Comparison of ENCODE assay signal across 16 mouse cellular contexts in the genomic region with DNA sequence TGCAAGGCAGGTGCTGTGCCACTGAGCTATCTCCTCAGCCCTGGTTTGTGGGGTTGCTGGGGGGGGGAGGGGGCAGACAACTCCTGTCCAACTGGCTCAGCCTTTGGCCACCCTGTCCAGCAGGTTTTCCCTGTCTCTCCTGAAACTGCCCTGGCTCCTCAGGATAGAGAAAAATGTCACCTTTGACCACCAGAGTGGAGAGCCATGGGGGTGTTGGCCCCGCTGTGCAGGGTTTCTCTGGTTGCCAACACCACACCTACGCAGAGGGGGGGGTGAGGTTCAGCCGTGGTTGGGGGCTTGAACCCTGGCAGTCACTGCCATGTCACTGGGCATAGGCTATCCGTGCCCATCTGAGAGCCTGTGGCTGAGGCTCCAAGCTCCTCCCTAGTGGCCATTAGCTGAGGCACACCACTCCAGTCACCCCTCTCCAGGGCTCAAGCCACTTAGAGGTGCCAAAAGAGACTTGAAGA. TPM values are rescaled to one million over a fixed set of nuclear protein-coding genes. Genes with fewer than 3 reads are reported as not detected.
DNase-seq lines count a peak whose midpoint lies in the region; ATAC-seq and TF ChIP-seq lines count a peak whose summit lies in the region.
"Had no signal": no experiment of that assay in that cellular context is flagged by ENCODE, and none has a peak within 500 bp of the region (broad histone marks: within the 10 kb centered on the region; RNA-seq: fewer than 3 reads in every experiment).

No protein-coding gene starts in this region.

- peak; percentile 52 for DNase-seq in kidney, adult 11 months
- no peak for DNase-seq in kidney, postnatal 0 days (ENCODE audit: low spot score)
- DNase-seq in embryo, embryonic 10.5 days (ENCODE audit: low spot score): no peak
- no peak for DNase-seq in left cerebral cortex, postnatal 4 days
- DNase-seq: heart, postnatal 4 days had no signal

- no peaks in the 10 kb centered on the region; the same call in 1 of the 2 replicates for H3K4me1 ChIP-seq in kidney, embryonic 14.5 days (ENCODE audit: control insufficient read depth, insufficient read depth, low read length)
- H3K4me1 ChIP-seq in kidney, postnatal 0 days (replicated peaks; ENCODE audit: insufficient read depth, low read length): no peaks in the 10 kb centered on the region
- H3K4me1 ChIP-seq: midbrain, embryonic 12.5 days; neural tube, embryonic 12.5 days had no signal

- WGBS in kidney, embryonic 14.5 days: 64% methylated on average over 4 of the region's 4 CpGs
- WGBS in kidney, postnatal 0 days: 70% methylated on average over 4 of the region's 4 CpGs

- intact Hi-C loops in left cerebral cortex, postnatal 4 days (cut with DNase I): loop anchor here (5.0 kb wide), 1 partner anchor 188 kb away; no protein-coding TSS in a partner anchor

- peaks cover 4% of the 10 kb centered on the region; the same call in 1 of the 2 replicates for H3K36me3 ChIP-seq in kidney, embryonic 14.5 days (ENCODE audit: control insufficient read depth, insufficient read depth, low read length)
- no peaks in the 10 kb centered on the region for H3K36me3 ChIP-seq in kidney, postnatal 0 days (ENCODE audit: insufficient read depth, low read length)
- H3K36me3 ChIP-seq: heart, embryonic 10.5 days; liver, embryonic 12.5 days; midbrain, embryonic 12.5 days; neural tube, embryonic 12.5 days had no signal

- H3K27ac ChIP-seq in kidney, embryonic 14.5 days (ENCODE audit: low read depth, low read length): no peak overlapping the region
- H3K27ac ChIP-seq in kidney, postnatal 0 days: no peak overlapping the region
- H3K27ac ChIP-seq: heart, embryonic 10.5 days; liver, embryonic 12.5 days; midbrain, embryonic 12.5 days; neural tube, embryonic 12.5 days had no signal

- no peak overlapping the region for H3K4me3 ChIP-seq in kidney, embryonic 14.5 days (ENCODE audit: low read length)
- H3K4me3 ChIP-seq in kidney, postnatal 0 days (replicated peaks; ENCODE audit: low read depth, low read length): no peak overlapping the region
- H3K4me3 ChIP-seq: heart, embryonic 10.5 days; liver, embryonic 12.5 days; midbrain, embryonic 12.5 days; neural tube, embryonic 12.5 days had no signal

- no peak for ATAC-seq in kidney, embryonic 14.5 days (ENCODE audit: low FRiP score, low TSS enrichment)
- ATAC-seq in granulocyte monocyte progenitor cell, adult 5-6 weeks (replicated peaks; ENCODE audit: poor library complexity, severe bottlenecking): peak; percentile 30; the same call in 1 of the 2 replicates
- ATAC-seq in kidney, postnatal 0 days (replicated peaks; ENCODE audit: low FRiP score, low read depth): peak; percentile 56
- 0 out of 2 replicates have a peak, but pooled peaks have one; percentile 19 for ATAC-seq in megakaryocyte-erythroid progenitor cell, adult 5-6 weeks (replicated peaks; ENCODE audit: low FRiP score, low TSS enrichment, poor library complexity, severe bottlenecking)
- no peak for ATAC-seq in megakaryocyte progenitor cell, adult 5-6 weeks (replicated peaks; ENCODE audit: poor library complexity)
- ATAC-seq: liver, embryonic 12.5 days had no signal

- H3K27me3 ChIP-seq in kidney, embryonic 14.5 days (ENCODE audit: control insufficient read depth, insufficient read depth, low read length): peaks cover 7% of the 10 kb centered on the region; the same call in 1 of the 2 replicates
- H3K27me3 ChIP-seq in kidney, postnatal 0 days (ENCODE audit: insufficient read depth, low read length): no peaks in the 10 kb centered on the region

- no peak overlapping the region for H3K4me2 ChIP-seq in kidney, embryonic 14.5 days (replicated peaks; ENCODE audit: low read depth, low read length)
- no peak overlapping the region for H3K4me2 ChIP-seq in kidney, postnatal 0 days (ENCODE audit: low read length)
- H3K4me2 ChIP-seq: liver, embryonic 12.5 days; midbrain, embryonic 12.5 days; neural tube, embryonic 12.5 days had no signal

- H3K9ac ChIP-seq in kidney, embryonic 14.5 days (ENCODE audit: low read depth, low read length): no peak overlapping the region
- 0 out of 2 replicates have a peak overlapping the region, but pooled peaks have one; percentile 4 for H3K9ac ChIP-seq in kidney, postnatal 0 days (ENCODE audit: low read depth, low read length)
- H3K9ac ChIP-seq: liver, embryonic 12.5 days; midbrain, embryonic 12.5 days; neural tube, embryonic 12.5 days had no signal

- no peak for TF ChIP-seq CTCF in kidney, postnatal 0 days (IDR thresholded peaks at IDR 0.05; ENCODE audit: low read depth)

- H3K9me3 ChIP-seq in kidney, embryonic 14.5 days (ENCODE audit: control insufficient read depth, low read length): no peaks in the 10 kb centered on the region
- H3K9me3 ChIP-seq in kidney, postnatal 0 days (replicated peaks; ENCODE audit: low read length): no peaks in the 10 kb centered on the region
- H3K9me3 ChIP-seq: heart, embryonic 10.5 days; liver, embryonic 12.5 days; midbrain, embryonic 12.5 days; neural tube, embryonic 12.5 days had no signal

RNA-seq across cellular contexts. Expression of a gene that starts 12.5 kb away (rescaled TPM):
- 23.6 and 38.1 TPM in 2 replicates for polyA plus RNA-seq in kidney, embryonic 14.5 days (2014; fragmentation: Nextera tagmentation; extraction: Ambion mirVana)
- total RNA-seq in granulocyte monocyte progenitor cell, adult 5-6 weeks (2014; fragmentation: Nextera tagmentation): not detected in 2 replicates
- 0.15 TPM in 1 of 2 replicates, not detected in the other for total RNA-seq in granulocyte monocyte progenitor cell, adult 5-6 weeks (2017)
- polyA plus RNA-seq in kidney, postnatal 0 days (2015; fragmentation: Nextera tagmentation; extraction: Ambion mirVana): 62.3 and 62.7 TPM in 2 replicates
- total RNA-seq in megakaryocyte-erythroid progenitor cell, adult 5-6 weeks (2014; fragmentation: Nextera tagmentation): not detected in 2 replicates
- total RNA-seq in megakaryocyte-erythroid progenitor cell, adult 5-6 weeks (2017): 0.42 TPM in 1 of 2 replicates, not detected in the other
- total RNA-seq in megakaryocyte progenitor cell, adult 5-6 weeks (2015): 0.20 and 0.44 TPM in 2 replicates
- total RNA-seq in megakaryocyte progenitor cell, adult 5-6 weeks (2017): 0.14 TPM in 1 of 2 replicates, not detected in the other
- under 1 TPM; 0.26 to 0.83 TPM for total RNA-seq in left cerebral cortex, postnatal 4 days (2021)
- total RNA-seq: gastrocnemius, adult 18-20 months; heart, postnatal 4 days had no signal

RNA-seq across cellular contexts. Expression of a gene that starts 19.9 kb away (rescaled TPM):
- 0.28 and 0.94 TPM in 2 replicates for polyA plus RNA-seq in kidney, embryonic 14.5 days (2014; fragmentation: Nextera tagmentation; extraction: Ambion mirVana)
- not detected in 2 replicates for total RNA-seq in granulocyte monocyte progenitor cell, adult 5-6 weeks (2014; fragmentation: Nextera tagmentation)
- not detected in 2 replicates for total RNA-seq in granulocyte monocyte progenitor cell, adult 5-6 weeks (2017)
- 1.0 and 1.5 TPM in 2 replicates for polyA plus RNA-seq in kidney, postnatal 0 days (2015; fragmentation: Nextera tagmentation; extraction: Ambion mirVana)
- total RNA-seq in megakaryocyte-erythroid progenitor cell, adult 5-6 weeks (2014; fragmentation: Nextera tagmentation): not detected in 2 replicates
- total RNA-seq in megakaryocyte-erythroid progenitor cell, adult 5-6 weeks (2017): not detected in 2 replicates
- total RNA-seq in megakaryocyte progenitor cell, adult 5-6 weeks (2015): not detected in 2 replicates
- total RNA-seq in megakaryocyte progenitor cell, adult 5-6 weeks (2017): not detected in 2 replicates
- total RNA-seq in left cerebral cortex, postnatal 4 days (2021): not detected
- total RNA-seq: gastrocnemius, adult 18-20 months; heart, postnatal 4 days; layer of hippocampus, adult 18-20 months; left cerebral cortex, postnatal 10 days had no signal
- polyA plus RNA-seq: liver, embryonic 12.5 days; midbrain, embryonic 12.5 days; neural tube, embryonic 12.5 days had no signal

RNA-seq across cellular contexts. Expression of a gene that starts 21.4 kb away (rescaled TPM):
- 0.23 and 0.61 TPM in 2 replicates for polyA plus RNA-seq in kidney, embryonic 14.5 days (2014; fragmentation: Nextera tagmentation; extraction: Ambion mirVana)
- total RNA-seq in granulocyte monocyte progenitor cell, adult 5-6 weeks (2014; fragmentation: Nextera tagmentation): not detected in 2 replicates
- total RNA-seq in granulocyte monocyte progenitor cell, adult 5-6 weeks (2017): 0.26 and 0.65 TPM in 2 replicates
- polyA plus RNA-seq in kidney, postnatal 0 days (2015; fragmentation: Nextera tagmentation; extraction: Ambion mirVana): 3.5 and 3.6 TPM in 2 replicates
- total RNA-seq in megakaryocyte-erythroid progenitor cell, adult 5-6 weeks (2014; fragmentation: Nextera tagmentation): not detected in 2 replicates
- not detected in 2 replicates for total RNA-seq in megakaryocyte-erythroid progenitor cell, adult 5-6 weeks (2017)
- total RNA-seq in megakaryocyte progenitor cell, adult 5-6 weeks (2015): not detected in 2 replicates
- total RNA-seq in megakaryocyte progenitor cell, adult 5-6 weeks (2017): not detected in 2 replicates
- 10 to 100 TPM; 20.4 to 23.9 TPM for total RNA-seq in left cerebral cortex, postnatal 4 days (2021)
- total RNA-seq: gastrocnemius, adult 18-20 months; heart, postnatal 4 days had no signal

RNA-seq across cellular contexts. Expression of a gene that starts 38.9 kb away (rescaled TPM):
- polyA plus RNA-seq in kidney, embryonic 14.5 days (2014; fragmentation: Nextera tagmentation; extraction: Ambion mirVana): 7.1 and 13.3 TPM in 2 replicates
- 11.3 and 14.8 TPM in 2 replicates for total RNA-seq in granulocyte monocyte progenitor cell, adult 5-6 weeks (2014; fragmentation: Nextera tagmentation)
- 17.2 and 21.1 TPM in 2 replicates for total RNA-seq in granulocyte monocyte progenitor cell, adult 5-6 weeks (2017)
- polyA plus RNA-seq in kidney, postnatal 0 days (2015; fragmentation: Nextera tagmentation; extraction: Ambion mirVana): 13.4 and 15.0 TPM in 2 replicates
- 9.0 and 13.1 TPM in 2 replicates for total RNA-seq in megakaryocyte-erythroid progenitor cell, adult 5-6 weeks (2014; fragmentation: Nextera tagmentation)
- total RNA-seq in megakaryocyte-erythroid progenitor cell, adult 5-6 weeks (2017): 6.5 and 12.4 TPM in 2 replicates
- total RNA-seq in megakaryocyte progenitor cell, adult 5-6 weeks (2015): 7.2 and 7.6 TPM in 2 replicates
- 18.8 and 20.0 TPM in 2 replicates for total RNA-seq in megakaryocyte progenitor cell, adult 5-6 weeks (2017)
- 10 to 100 TPM; 29.3 to 31.3 TPM for total RNA-seq in left cerebral cortex, postnatal 4 days (2021)

RNA-seq across cellular contexts. Expression of a gene that starts 41.0 kb away (rescaled TPM):
- polyA plus RNA-seq in kidney, embryonic 14.5 days (2014; fragmentation: Nextera tagmentation; extraction: Ambion mirVana): 21.4 and 24.5 TPM in 2 replicates
- 18.6 and 22.0 TPM in 2 replicates for total RNA-seq in granulocyte monocyte progenitor cell, adult 5-6 weeks (2014; fragmentation: Nextera tagmentation)
- total RNA-seq in granulocyte monocyte progenitor cell, adult 5-6 weeks (2017): 57.1 and 60.6 TPM in 2 replicates
- polyA plus RNA-seq in kidney, postnatal 0 days (2015; fragmentation: Nextera tagmentation; extraction: Ambion mirVana): 15.1 and 16.8 TPM in 2 replicates
- total RNA-seq in megakaryocyte-erythroid progenitor cell, adult 5-6 weeks (2014; fragmentation: Nextera tagmentation): 10.3 and 21.8 TPM in 2 replicates
- total RNA-seq in megakaryocyte-erythroid progenitor cell, adult 5-6 weeks (2017): 39.6 and 52.1 TPM in 2 replicates
- total RNA-seq in megakaryocyte progenitor cell, adult 5-6 weeks (2015): 32.6 and 34.6 TPM in 2 replicates
- total RNA-seq in megakaryocyte progenitor cell, adult 5-6 weeks (2017): 86.0 and 87.8 TPM in 2 replicates
- total RNA-seq in left cerebral cortex, postnatal 4 days (2021): 10 to 100 TPM; 25.0 to 25.1 TPM

Comparison
In these comparisons a context has a peak if more than half of its experiments do, and no peak if none do; other contexts are left out.
1. ATAC-seq: peak in granulocyte monocyte progenitor cell, adult 5-6 weeks (single experiment), kidney, postnatal 0 days (single experiment) and megakaryocyte-erythroid progenitor cell, adult 5-6 weeks (single experiment); none in kidney, embryonic 14.5 days (single experiment) and megakaryocyte progenitor cell, adult 5-6 weeks (single experiment).
2. RNA of a gene that starts 21.4 kb away (total RNA-seq): 20.4 to 23.9 TPM in left cerebral cortex, postnatal 4 days; 0.26 to 0.65 TPM in granulocyte monocyte progenitor cell, adult 5-6 weeks, not detected in megakaryocyte-erythroid progenitor cell, adult 5-6 weeks and not detected in megakaryocyte progenitor cell, adult 5-6 weeks; every median in the first group is over 10 times any median in the second.